Mouse (Mus musculus) hindbrain, embryonic 16.5 days (tissue): ENCODE results near the gene Klk1b27. TPM values are rescaled to one million over a fixed set of nuclear protein-coding genes. Genes with fewer than 3 reads are reported as not detected.

Source experiments
- polyA plus RNA-seq: library from polyadenylated mRNA; unstranded; fragments of >200 nt; fragmentation: Nextera tagmentation; extraction: Ambion mirVana; gene quantifications from 2 replicates; pipeline ENCODE4 v1.2.1, GENCODE M21; 2015

The Klk1b27 gene
- polyA plus RNA-seq, 1 experiment from 2014 or later, result 0.24 TPM

Other genes with a start within 250 kb of the Klk1b27 start
- gene Klk7, start 241.0 kb upstream of the Klk1b27 start, polyA plus RNA-seq, result not detected in 2 replicates
- gene Klk6, start 227.8 kb upstream of the Klk1b27 start, polyA plus RNA-seq, result not detected in 2 replicates
- gene Klk5, start 210.3 kb upstream of the Klk1b27 start, polyA plus RNA-seq, result not detected in 2 replicates
- 4.4 and 4.5 TPM in 2 replicates for gene Klk4, start 171.1 kb upstream of the Klk1b27 start, polyA plus RNA-seq
- gene Klk15, start 118.5 kb upstream of the Klk1b27 start, polyA plus RNA-seq, result not detected in 2 replicates
- not detected in 2 replicates for gene Klk1b8, start 101.6 kb upstream of the Klk1b27 start, polyA plus RNA-seq
- gene Klk1b1, start 85.5 kb upstream of the Klk1b27 start, polyA plus RNA-seq, result not detected in 2 replicates
- gene Klk1b9, start 76.2 kb upstream of the Klk1b27 start, polyA plus RNA-seq, result not detected in 2 replicates
- gene Klk1b11, start 56.4 kb upstream of the Klk1b27 start, polyA plus RNA-seq, result not detected in 2 replicates
- gene Klk1b26, start 40.1 kb upstream of the Klk1b27 start, polyA plus RNA-seq, result not detected in 2 replicates
- gene Klk1b21, start 50.0 kb downstream of the Klk1b27 start, polyA plus RNA-seq, result not detected in 2 replicates
- not detected in 2 replicates for gene Klk1b22, start 60.4 kb downstream of the Klk1b27 start, polyA plus RNA-seq
- gene Klk1b16, start 84.5 kb downstream of the Klk1b27 start, polyA plus RNA-seq, result not detected in 2 replicates
- not detected in 2 replicates for gene Klk1b24, start 135.9 kb downstream of the Klk1b27 start, polyA plus RNA-seq
- gene Klk1b3, start 145.9 kb downstream of the Klk1b27 start, polyA plus RNA-seq, result not detected in 2 replicates
- not detected in 2 replicates for gene Klk1b4, start 155.1 kb downstream of the Klk1b27 start, polyA plus RNA-seq
- not detected in 2 replicates for gene Klk1b5, start 163.7 kb downstream of the Klk1b27 start, polyA plus RNA-seq
- not detected in 2 replicates for gene Klk1, start 173.1 kb downstream of the Klk1b27 start, polyA plus RNA-seq
- gene Gm36864, start 183.9 kb downstream of the Klk1b27 start, polyA plus RNA-seq, result 0.15 TPM in 1 of 2 replicates, not detected in the other
- gene 1700028J19Rik, start 194.4 kb downstream of the Klk1b27 start, polyA plus RNA-seq, result 0.67 and 1.7 TPM in 2 replicates
- 216 and 218 TPM in 2 replicates for gene 2410002F23Rik, start 194.4 kb downstream of the Klk1b27 start, polyA plus RNA-seq
- 0.12 TPM in 1 of 2 replicates, not detected in the other for gene Acp4, start 205.1 kb downstream of the Klk1b27 start, polyA plus RNA-seq
- gene Gm15517, start 209.2 kb downstream of the Klk1b27 start, polyA plus RNA-seq, result not detected in 2 replicates